Mouse (Mus musculus): ENCODE measurements at regions not wholly inside any gene's neighbourhood (a gene's known extent, or its start where the extent isn't known, plus 50 kb on each side); places are given as distances from the start of the nearest gene placed in this dataset.

DNA sequence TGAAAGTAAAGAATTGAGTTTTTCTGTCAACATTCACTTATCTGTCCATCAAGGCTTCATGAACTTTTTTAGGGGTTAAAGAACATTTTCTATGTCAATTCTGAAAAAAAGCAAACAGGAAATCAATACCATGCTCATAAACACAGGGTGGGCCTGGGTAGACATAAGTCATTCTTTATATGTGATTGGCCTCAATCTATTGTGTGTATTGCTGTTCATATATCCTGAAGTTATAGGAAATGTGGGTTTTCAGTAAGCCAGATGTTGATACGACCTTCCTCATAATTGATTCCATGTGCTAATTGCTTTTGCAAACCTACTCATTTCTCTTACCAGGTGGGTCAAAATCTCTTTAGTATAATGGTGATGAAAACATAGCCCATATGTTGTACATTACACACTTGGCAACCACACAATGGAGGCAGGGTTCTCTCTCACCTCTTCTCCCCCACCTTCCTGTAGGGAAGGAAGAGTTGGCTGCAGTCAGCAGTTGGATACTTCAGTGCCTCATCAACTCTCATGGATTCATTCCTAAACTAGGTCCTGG is 182.6 kb upstream of the Cd180 start:
- DNase-seq (ENCODE audit: low spot score), result no peak

DNA sequence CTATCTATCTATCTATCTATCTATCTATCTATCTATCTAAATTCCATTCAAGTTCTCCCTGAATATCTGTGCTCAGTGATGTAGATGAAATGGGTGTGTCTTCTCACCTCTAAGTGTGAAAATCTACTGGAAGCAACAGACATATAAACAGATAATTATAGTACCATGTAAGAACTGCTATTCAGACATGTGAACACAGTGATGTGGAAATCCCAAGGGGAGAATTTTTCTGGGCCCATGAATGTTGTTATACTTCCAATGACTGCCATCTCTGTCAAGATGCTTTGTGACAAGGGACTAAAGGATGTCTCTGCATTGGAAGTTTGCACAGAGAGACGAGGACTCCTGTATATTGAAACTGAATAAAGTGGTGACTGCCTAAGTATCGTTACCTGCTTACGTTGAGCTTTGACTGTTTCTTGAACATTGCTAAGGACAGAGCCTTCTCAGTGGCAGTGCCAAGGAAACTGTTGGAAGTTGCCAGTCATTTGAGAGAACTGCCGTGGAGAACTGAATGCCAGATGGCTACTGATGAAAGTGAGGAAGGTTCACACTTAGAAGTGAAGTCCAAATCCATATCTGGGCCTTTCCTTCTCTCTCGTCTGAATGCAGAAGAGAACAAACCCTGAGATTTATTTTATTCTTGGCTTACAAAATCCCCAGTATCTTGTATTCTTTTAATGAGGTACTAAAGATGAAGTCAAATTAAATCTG is 175.0 kb upstream of the Cd180 start:
- no peak for DNase-seq (ENCODE audit: low spot score)

- no peak for DNase-seq (ENCODE audit: low spot score)
Measured at GRCm38 (mm10) chr13:102521427-102521826, 171.9 kb upstream of the Cd180 start.

- DNase-seq (ENCODE audit: low spot score), result no peak
Measured at GRCm38 (mm10) chr13:102522080-102522479, 171.3 kb upstream of the Cd180 start.

DNA sequence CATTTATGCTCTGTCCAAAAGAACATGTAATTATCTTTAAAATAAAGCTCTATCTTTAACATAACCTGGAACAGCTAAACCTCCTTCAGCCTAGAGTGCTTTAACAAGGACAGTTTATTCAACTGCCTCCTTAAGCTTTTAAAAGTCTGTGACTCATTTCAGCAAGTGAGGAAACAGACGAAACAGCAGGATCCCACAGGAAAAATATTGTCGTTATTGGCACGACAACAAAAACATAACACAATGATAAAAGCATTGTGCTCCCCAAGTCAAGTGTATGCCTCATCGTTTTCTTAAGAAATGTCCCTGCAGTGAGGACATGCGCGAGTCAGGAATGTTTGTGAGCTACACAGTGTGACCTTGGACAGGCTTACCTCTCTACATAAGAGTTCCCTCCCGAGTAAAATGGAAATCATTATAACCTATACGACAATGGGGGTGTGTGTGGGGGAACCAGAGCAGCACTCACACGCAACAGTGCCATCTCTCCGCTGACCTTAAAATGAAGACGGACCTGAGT is 166.7 kb upstream of the Cd180 start:
- DNase-seq (ENCODE audit: low spot score), result no peak

GRCm38 (mm10) chr13:102533784-102534183 is 159.6 kb upstream of the Cd180 start:
- peak; percentile 25 for DNase-seq (ENCODE audit: low spot score)

DNA sequence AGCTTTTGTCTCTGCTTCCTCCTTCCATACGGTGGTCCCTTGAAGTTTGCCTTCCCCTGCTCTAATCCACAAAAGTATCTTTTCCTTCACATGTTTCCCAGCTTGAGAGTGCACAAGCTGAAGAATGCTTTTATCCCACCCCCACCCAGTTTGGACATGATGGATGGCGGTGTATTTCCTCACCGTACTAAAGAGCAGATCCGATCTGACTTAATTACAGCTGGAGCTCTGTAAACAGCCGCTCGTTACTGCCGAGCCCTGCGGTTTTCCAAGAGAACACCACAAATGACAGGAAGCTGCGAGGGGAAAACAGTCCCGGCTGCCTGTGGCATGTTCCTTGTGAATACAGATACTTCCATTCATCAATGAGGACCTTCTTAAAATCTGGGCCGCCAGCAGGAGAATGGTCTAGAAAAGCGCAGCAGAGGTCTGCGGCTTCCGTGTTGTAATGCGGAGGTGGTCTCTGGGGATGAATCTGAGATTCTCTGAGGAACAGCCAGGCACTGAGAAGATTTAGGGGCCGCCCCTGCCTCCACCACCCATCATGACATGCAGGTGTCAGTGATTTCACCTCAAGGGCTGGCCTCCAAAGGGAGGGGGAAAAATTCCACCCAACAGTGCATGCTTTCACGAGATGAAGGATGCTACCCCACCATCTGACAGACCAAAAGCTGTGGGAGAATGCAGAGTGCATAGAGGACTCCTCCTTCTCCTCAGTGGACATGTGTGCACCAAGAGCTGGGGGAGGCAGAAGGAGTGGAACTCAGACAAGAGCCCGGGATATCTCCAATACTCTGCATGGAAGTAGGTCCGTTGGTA is 155.7 kb upstream of the Cd180 start:
- DNase-seq (ENCODE audit: low spot score), result no peak

- DNase-seq (ENCODE audit: low spot score), result no peak
Measured at GRCm38 (mm10) chr13:102540436-102540835, 152.9 kb upstream of the Cd180 start.

DNA sequence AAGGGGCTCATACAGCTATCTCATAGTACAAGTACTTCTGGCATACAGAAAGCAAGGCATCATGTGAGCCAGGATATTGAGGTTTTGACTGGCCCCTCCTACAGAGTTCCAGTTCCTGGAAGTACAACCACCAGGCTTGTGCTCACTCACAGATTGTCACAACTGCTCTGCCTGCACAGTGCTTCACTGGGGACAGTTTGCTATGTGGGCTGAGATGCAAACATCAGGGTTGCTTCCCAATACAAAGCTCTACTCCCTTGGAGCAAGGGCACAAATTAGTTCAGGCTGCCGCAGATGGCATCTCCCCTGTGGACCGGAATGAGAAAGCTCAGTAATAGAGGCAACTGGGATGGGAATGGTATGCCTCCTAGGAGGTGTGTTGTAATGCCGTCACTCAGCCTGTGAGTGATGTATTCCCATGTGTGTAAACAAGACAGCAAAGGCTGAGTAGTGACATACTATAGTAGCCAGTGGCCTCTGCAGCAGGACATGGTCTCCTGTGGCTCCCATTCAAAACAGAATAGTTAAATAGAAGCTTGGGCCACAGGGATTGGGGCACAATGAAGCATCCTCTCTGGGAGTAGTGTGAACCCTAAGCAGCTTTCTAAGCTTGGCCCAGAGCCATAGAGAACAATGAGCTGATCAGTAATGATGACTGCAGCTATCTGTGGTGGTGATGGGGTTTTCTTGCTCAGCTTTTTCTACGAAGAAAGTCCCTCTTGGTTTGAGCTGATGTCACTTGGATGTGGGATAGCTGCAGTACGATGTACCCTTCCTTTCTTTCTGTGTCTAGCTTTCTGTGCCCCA is 148.8 kb upstream of the Cd180 start:
- DNase-seq (ENCODE audit: low spot score), result no peak

DNA sequence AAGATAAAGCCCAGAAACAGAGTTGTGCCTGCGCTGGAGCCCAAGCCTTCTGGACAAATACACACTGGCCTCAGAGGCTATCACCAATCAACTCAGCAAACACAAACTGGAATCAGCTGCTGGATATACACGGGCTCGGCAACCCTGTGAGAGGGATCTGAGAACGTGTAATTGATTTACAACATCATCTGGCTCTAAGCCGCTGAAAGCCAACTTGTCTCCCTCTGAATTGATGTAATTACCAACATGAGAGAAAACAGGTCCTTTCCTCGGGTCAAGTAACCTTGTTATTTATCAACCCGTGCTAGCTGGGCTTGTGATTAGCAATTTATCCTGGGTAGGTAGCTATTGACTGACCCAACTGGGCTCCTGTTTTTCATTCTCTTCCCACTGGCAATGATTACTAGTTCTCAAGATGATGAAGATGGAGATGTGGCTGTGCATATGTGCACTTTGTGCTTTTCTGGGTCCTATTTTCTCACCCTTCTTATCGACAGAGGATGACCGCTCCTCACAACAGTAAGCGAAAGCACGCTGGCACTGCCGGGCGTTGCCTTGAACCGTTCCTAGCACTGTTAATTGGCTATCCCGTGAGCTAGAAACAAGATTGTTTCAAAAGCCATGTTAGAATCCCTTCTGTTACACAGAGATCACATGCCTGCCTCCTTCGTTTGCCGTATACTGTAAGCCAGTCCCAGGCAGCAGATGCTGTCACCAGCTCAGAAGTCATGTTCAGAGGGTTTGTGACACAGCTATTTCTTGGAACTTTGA is 147.3 kb upstream of the Cd180 start:
- no peak for DNase-seq (ENCODE audit: low spot score)

- DNase-seq (ENCODE audit: low spot score), result no peak
Measured at GRCm38 (mm10) chr13:102548252-102548651, 145.1 kb upstream of the Cd180 start.

- DNase-seq (ENCODE audit: low spot score), result no peak
Measured at GRCm38 (mm10) chr13:102566846-102567572, 126.3 kb upstream of the Cd180 start.

GRCm38 (mm10) chr13:102569580-102569979 is 123.8 kb upstream of the Cd180 start:
- DNase-seq (ENCODE audit: low spot score), result no peak

DNA sequence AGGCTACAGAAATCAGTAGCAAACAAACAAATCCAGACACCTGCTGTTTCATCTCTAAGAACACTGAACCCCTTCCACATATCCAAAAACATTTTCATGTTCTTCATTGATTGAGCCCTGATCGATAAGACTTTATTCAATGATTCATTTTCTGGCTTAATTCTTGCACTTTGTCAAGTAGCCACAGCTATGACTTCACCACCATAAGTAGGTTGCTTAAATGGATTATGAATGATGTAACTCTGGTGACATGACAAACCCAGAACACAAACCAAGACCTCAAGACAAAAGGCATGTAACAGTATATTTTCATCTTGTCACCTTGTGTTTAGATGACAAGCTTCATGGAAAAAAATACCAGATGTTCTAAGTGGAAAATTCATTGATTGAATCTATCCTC is 123.1 kb upstream of the Cd180 start:
- no peak for DNase-seq (ENCODE audit: low spot score)

DNA sequence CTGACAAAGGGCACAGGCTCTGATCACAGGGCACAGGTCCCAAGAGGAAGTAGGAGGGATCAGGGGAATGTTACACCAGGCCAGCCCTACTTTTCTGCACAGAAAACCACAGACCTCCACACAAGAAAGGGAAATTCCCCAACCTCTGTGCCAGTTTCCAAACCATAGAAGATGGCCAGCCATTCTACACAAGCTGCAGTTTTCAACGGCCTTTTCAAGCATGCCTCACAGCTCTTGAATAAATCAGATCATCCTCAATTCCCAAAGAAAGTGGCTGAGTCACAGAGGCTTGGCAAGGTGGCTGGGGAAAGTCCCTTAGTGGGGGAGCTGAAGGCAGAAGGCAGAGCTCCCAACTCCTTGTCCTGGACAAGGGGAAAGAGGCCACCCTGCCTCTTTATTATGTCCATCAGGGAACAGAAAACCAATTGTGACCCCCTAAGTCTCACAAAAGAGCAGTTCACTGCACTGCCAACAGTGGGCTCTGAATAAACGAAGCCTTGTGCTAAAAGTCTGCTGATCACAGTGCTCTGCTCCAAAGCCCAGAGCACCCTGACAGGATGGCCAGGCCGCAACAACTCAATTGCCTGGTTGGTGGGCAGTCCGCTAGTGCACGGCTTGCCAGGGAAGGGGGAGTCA is 120.0 kb upstream of the Cd180 start:
- no peak for DNase-seq (ENCODE audit: low spot score)

DNA sequence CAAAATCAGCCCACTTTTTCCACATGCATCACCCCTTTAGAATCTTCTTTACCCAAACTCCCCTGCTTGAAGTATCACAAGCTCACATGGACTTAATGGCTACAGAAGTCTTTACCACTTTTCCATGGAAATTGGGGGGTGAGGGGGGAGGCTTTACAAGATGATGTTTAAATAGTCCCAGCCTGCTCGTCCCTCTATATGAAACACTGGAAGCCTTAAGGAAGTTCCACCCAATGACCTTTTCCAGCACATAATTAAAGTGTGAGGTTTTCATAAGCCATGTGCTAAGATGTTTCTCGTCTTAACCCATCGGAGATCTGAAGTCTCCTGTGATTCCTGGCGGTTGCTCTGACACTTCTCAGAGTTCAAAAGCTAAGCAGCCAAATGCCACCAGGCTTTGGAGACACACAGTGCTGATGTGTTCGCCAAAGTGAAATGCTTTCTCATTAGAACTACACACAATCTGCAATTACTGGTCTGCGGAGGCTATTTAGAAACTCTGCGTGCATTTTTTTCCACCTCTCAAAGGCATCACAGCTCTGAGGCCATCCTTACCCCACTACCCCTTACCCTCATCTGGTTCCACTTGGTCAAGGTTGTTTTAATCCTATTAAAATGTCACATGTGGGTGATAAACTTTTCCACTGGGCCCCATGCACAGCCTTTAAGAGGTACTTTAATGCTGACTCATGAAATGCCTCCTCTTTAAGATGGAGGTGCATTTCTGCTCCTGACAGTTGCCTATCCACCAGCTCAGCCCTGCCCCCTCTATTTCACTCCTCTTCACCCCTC is 116.3 kb upstream of the Cd180 start:
- DNase-seq (ENCODE audit: low spot score), result no peak

GRCm38 (mm10) chr13:102578811-102579210 is 114.5 kb upstream of the Cd180 start:
- DNase-seq (ENCODE audit: low spot score), result no peak

DNA sequence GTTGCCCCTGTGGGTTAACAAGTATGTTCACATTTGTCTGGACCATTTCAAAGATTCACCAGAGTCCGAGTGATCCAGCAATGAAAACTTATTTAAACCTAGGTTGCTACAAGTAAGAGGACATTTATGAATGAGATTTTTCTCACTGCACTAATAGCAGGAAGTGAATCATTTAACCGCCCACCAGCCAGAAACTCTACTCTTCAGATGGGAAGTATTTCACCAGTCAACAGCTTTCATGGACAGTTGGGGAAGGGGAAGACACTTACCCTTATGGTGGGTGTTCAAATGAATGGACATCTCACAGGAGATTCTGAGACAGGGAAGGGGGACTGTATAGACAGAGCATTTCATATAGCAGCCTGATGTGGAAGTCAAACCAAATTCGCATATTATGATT is 113.7 kb upstream of the Cd180 start:
- no peak for DNase-seq (ENCODE audit: low spot score)

- peak; percentile 54 for DNase-seq (ENCODE audit: low spot score)
Measured at GRCm38 (mm10) chr13:102583984-102584645, 109.2 kb upstream of the Cd180 start.
